Mouse (Mus musculus) forebrain, embryonic 16.5 days (tissue): Measurements from ENCODE around the gene C1qtnf4. TPM values are rescaled to one million over a fixed set of nuclear protein-coding genes. Genes with fewer than 3 reads are reported as not detected.

Source experiments
- ATAC-seq: fragments of 200-750 bp; cut with Nextera tagmentation; 2 replicates; pipeline ENCODE4 v1.8.0; 2017; ENCODE audit warnings: mild to moderate bottlenecking, moderate library complexity
- H3K27ac ChIP-seq: fragments of 300-500 bp; sonication (generic); 2 replicates; pipeline ENCODE4 v1.5.1; 2014; ENCODE audit warnings: low read length, control low read depth
- H3K27me3 ChIP-seq: fragments of 300-500 bp; sonication (generic); replicated peaks from 2 replicates; pipeline ENCODE4 v1.6.1; 2014; ENCODE audit warnings: low read length; ENCODE audit not compliant: control insufficient read depth, insufficient read depth
- H3K36me3 ChIP-seq: fragments of 300-500 bp; sonication (generic); 2 replicates; pipeline ENCODE4 v1.6.1; 2014; ENCODE audit not compliant: control insufficient read depth, insufficient read depth
- H3K4me1 ChIP-seq: fragments of 300-500 bp; sonication (generic); replicated peaks from 2 replicates; pipeline ENCODE4 v1.6.1; 2014; ENCODE audit warnings: low read length; ENCODE audit not compliant: control insufficient read depth, insufficient read depth
- H3K4me2 ChIP-seq: fragments of 300-500 bp; sonication (generic); 2 replicates; pipeline ENCODE4 v1.6.1; 2014; ENCODE audit warnings: mild to moderate bottlenecking, low read length, control low read depth
- H3K4me3 ChIP-seq: fragments of 300-500 bp; sonication (generic); replicated peaks from 2 replicates; pipeline ENCODE4 v1.5.1; 2014; ENCODE audit warnings: mild to moderate bottlenecking, low read length, control low read depth
- H3K9ac ChIP-seq: fragments of 300-500 bp; sonication (generic); replicated peaks from 2 replicates; pipeline ENCODE4 v1.6.1; 2014; ENCODE audit warnings: low read depth, low read length, control low read depth
- H3K9me3 ChIP-seq: fragments of 300-500 bp; sonication (generic); 2 replicates; pipeline ENCODE4 v1.6.1; 2016; ENCODE audit warnings: low read length; ENCODE audit not compliant: control insufficient read depth
- WGBS: fragments of 180-500 bp; shearing (Covaris S2); extraction: QIAGEN DNeasy Blood & Tissue Kit; methylation state at CpG from one replicate; pipeline ENCODE4 v1.1.7; 2014; 5-methylcytosine and 5-hydroxymethylcytosine counted together
- polyA plus RNA-seq: library from polyadenylated mRNA; unstranded; fragments of >200 nt; fragmentation: Nextera tagmentation; extraction: Ambion mirVana; gene quantifications from 2 replicates; pipeline ENCODE4 v1.2.1, GENCODE M21; 2015

C1qtnf4 gene
- 28.6 and 29.9 TPM in 2 replicates for polyA plus RNA-seq

DNA sequence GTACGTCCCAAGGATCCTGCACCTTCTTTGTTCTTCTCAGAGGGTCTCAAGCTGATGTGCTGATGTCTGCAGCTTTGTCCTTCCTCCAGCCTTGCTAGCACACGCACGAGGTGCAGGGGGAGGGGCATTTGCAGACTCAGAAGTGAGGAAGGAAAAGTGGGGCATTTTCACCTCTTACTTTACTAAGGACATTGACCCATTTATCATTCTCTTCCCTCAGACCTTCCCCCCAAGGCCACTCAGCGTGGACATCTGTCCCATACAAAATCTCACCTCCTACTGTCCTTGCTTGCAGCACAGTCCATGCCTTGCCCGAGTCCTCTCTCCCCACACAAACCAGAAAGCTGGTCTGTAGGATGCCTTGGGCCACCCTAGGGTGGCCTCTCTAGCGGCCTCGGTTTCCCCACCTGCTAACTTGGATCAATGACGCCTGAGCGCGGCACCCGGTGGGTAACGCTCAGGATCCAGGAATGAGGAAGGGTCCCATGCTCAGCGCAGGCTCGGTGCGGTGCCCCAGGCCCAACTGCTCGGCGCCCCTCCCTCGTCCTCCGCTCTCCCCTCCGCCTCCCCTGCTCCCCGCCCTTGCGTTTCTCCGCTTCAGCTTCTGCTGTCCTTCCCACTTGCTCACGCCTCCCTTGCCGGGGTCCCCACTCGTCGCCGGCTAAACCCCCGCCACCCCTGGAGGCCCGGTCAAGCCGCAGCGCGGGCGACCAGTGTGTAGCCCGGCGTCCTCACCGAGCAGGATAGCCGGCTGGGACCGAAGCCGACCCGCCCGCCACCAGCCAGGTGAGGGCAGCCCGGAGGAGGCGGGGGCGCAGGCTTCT lies at the start of gene C1qtnf4:
C1qtnf4 (plus strand) TSS at position 643 of the 824 bp plus-strand sequence.
- Histone ChIP-seq H3K27me3 (0 out of 2 replicates have a peak, but pooled peaks cover 6% of the 10 kb centered on the region), H3K9me3 (no peaks in the 10 kb centered on the region), H3K9ac (peak within 1 kb of the TSS; percentile 83), H3K27ac (peak within 1 kb of the TSS; percentile 80), H3K36me3 (no peaks in the 10 kb centered on the region), H3K4me1 (peaks cover 33% of the 10 kb centered on the region), H3K4me2 (peak within 1 kb of the TSS; percentile 69), H3K4me3 (peak within 1 kb of the TSS; percentile 72)
- WGBS: under 1% methylated on average over 45 of the region's 45 CpGs
- ATAC-seq: peak; percentile 84

GRCm38 (mm10) chr2:90838621-90839020 lies 47.0 kb upstream of the C1qtnf4 start:
- no peak for ATAC-seq
- 89% methylated on average over 2 of the region's 2 CpGs for WGBS
- H3K9ac ChIP-seq: no peak overlapping the region

GRCm38 (mm10) chr2:90843666-90844065 lies 42.0 kb upstream of the C1qtnf4 start:
- H3K4me2 ChIP-seq: no peak overlapping the region
- no peak overlapping the region for H3K9ac ChIP-seq
- no peak overlapping the region for H3K27ac ChIP-seq
- no peaks in the 10 kb centered on the region for H3K36me3 ChIP-seq
- H3K4me3 ChIP-seq: no peak overlapping the region
- H3K27me3 ChIP-seq: no peaks in the 10 kb centered on the region
- WGBS: 58% methylated on average over 1 of the region's 1 CpGs
- H3K9me3 ChIP-seq: no peaks in the 10 kb centered on the region
- no peak for ATAC-seq
- peaks cover 11% of the 10 kb centered on the region for H3K4me1 ChIP-seq

More at GRCm38 (mm10) chr2:90838621-90839020, 47.0 kb upstream of the C1qtnf4 start:
- no peak overlapping the region for H3K4me3 ChIP-seq
- no peak overlapping the region for H3K27ac ChIP-seq
- H3K4me2 ChIP-seq: no peak overlapping the region
- H3K9me3 ChIP-seq: no peaks in the 10 kb centered on the region
- no peaks in the 10 kb centered on the region for H3K36me3 ChIP-seq
- no peaks in the 10 kb centered on the region for H3K4me1 ChIP-seq
- H3K27me3 ChIP-seq: no peaks in the 10 kb centered on the region

- H3K36me3 ChIP-seq: no peaks in the 10 kb centered on the region
- H3K9me3 ChIP-seq: no peaks in the 10 kb centered on the region
- no peaks in the 10 kb centered on the region for H3K27me3 ChIP-seq
- no peak for ATAC-seq
- H3K27ac ChIP-seq: no peak overlapping the region
- H3K4me2 ChIP-seq: no peak overlapping the region
- H3K9ac ChIP-seq: no peak overlapping the region
- WGBS: 74% methylated on average over 5 of the region's 5 CpGs
- H3K4me1 ChIP-seq: peaks cover 14% of the 10 kb centered on the region
- no peak overlapping the region for H3K4me3 ChIP-seq
These were observed 41.4 kb upstream of the C1qtnf4 start for GRCm38 (mm10) chr2:90844262-90844661.

GRCm38 (mm10) chr2:90845234-90845633 lies 40.4 kb upstream of the C1qtnf4 start:
- Histone ChIP-seq H3K9ac (no peak overlapping the region), H3K27ac (no peak overlapping the region), H3K9me3 (no peaks in the 10 kb centered on the region), H3K36me3 (0 out of 2 replicates have a peak, but pooled peaks cover 1% of the 10 kb centered on the region), H3K4me1 (peaks cover 17% of the 10 kb centered on the region), H3K27me3 (no peaks in the 10 kb centered on the region), H3K4me3 (no peak overlapping the region), H3K4me2 (no peak overlapping the region)
- WGBS: 87% methylated on average over 5 of the region's 5 CpGs
- no peak for ATAC-seq

DNA sequence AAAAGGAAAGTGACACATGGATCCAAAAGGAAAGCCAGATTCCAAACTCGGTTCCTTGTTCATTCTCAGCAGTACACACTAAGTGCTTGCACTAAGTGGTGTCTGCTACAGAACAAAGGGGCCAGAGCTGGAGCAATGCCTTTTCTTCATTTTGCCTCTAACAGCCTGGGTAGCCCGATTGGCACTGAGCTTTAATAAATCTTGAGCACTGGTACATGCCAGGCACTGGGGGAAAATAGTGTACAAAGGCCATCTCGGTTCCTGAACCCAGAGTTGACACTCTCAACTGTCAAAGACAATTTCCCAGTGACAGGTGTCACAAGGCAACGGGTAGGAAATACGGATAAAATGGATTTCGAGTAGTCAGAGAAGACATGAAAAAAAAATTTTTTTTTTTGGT lies 39.5 kb upstream of the C1qtnf4 start:
- H3K4me1 ChIP-seq: peaks cover 17% of the 10 kb centered on the region
- ATAC-seq: peak; percentile 2; the same call in 1 of the 2 replicates
- peak overlapping the region; percentile 77 for H3K4me3 ChIP-seq
- H3K9ac ChIP-seq: peak overlapping the region; percentile 75
- H3K9me3 ChIP-seq: no peaks in the 10 kb centered on the region
- H3K27ac ChIP-seq: no peak overlapping the region; the same call in 1 of the 2 replicates
- peak overlapping the region; percentile 80 for H3K4me2 ChIP-seq
- peaks cover 7% of the 10 kb centered on the region; the same call in 1 of the 2 replicates for H3K36me3 ChIP-seq
- 47% methylated on average over 6 of the region's 6 CpGs for WGBS
- no peaks in the 10 kb centered on the region for H3K27me3 ChIP-seq

DNA sequence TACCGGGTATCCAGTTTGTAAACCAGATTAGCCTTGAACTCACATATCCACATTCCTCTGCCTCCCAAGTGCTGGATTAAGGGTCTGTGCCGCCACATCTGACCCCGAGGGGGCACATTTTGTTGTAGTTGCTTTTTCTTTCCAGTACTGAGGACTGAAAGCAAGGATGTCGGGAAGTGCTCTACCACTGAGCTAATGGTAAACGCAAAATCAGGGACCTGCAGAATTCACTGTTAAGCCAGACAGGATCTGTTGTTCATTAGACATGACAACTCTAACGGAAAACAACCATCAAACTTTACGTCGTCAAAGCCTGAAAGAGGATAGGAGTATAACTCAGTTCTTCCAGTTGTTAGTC lies 39.1 kb upstream of the C1qtnf4 start:
- peak; percentile 45 for ATAC-seq
- no peaks in the 10 kb centered on the region for H3K27me3 ChIP-seq
- peak overlapping the region; percentile 77 for H3K4me3 ChIP-seq
- H3K36me3 ChIP-seq: peaks cover 7% of the 10 kb centered on the region; the same call in 1 of the 2 replicates
- H3K9me3 ChIP-seq: no peaks in the 10 kb centered on the region
- peak overlapping the region; percentile 75 for H3K9ac ChIP-seq
- H3K27ac ChIP-seq: peak overlapping the region; percentile 73
- 4% methylated on average over 8 of the region's 8 CpGs for WGBS
- peak overlapping the region; percentile 80 for H3K4me2 ChIP-seq
- H3K4me1 ChIP-seq: peaks cover 17% of the 10 kb centered on the region

GRCm38 (mm10) chr2:90846955-90847680 lies 38.5 kb upstream of the C1qtnf4 start, which contains the start of gene Mtch2:
Gene Mtch2 (plus strand): TSS chr2:90847155.
- H3K4me3 ChIP-seq: peak within 1 kb of the TSS; percentile 77
- WGBS: under 1% methylated on average over 58 of the region's 67 CpGs

DNA sequence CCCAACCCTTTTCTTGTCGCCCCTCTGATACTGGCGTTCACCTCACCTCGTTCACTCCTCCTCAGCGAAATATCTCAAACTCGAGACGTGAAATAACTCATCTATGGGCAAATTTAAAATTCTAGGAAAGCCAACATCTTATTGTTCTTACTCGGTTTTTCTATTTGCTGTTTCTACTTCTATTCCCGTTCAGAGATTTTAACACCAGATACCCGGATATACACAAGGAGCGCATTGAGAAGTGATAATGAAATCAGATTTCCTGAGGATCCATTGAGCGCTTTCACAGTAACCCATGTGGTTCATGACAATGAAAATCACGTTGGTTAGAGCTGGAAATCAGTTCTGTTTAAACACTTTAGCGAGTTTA lies 38.0 kb upstream of the C1qtnf4 start:
- 0% methylated on average over 13 of the region's 13 CpGs for WGBS
- Histone ChIP-seq H3K9ac (peak overlapping the region; percentile 75), H3K4me1 (peaks cover 17% of the 10 kb centered on the region), H3K27me3 (no peaks in the 10 kb centered on the region), H3K27ac (peak overlapping the region; percentile 84), H3K4me3 (peak overlapping the region; percentile 77), H3K36me3 (peaks cover 11% of the 10 kb centered on the region; the same call in 1 of the 2 replicates), H3K9me3 (no peaks in the 10 kb centered on the region), H3K4me2 (peak overlapping the region; percentile 59)
- ATAC-seq: no peak

More at GRCm38 (mm10) chr2:90846955-90847680, 38.5 kb upstream of the C1qtnf4 start, which contains the start of gene Mtch2:
- peak within 1 kb of the TSS; percentile 75 for H3K9ac ChIP-seq
- ATAC-seq: peak; percentile 96
- H3K9me3 ChIP-seq: no peaks in the 10 kb centered on the region
- peak within 1 kb of the TSS; percentile 80 for H3K4me2 ChIP-seq
- H3K36me3 ChIP-seq: peaks cover 10% of the 10 kb centered on the region; the same call in 1 of the 2 replicates
- no peaks in the 10 kb centered on the region for H3K27me3 ChIP-seq
- peaks cover 17% of the 10 kb centered on the region for H3K4me1 ChIP-seq
- H3K27ac ChIP-seq: peak within 1 kb of the TSS; percentile 84
